Mouse (Mus musculus) ovary, postnatal 36 days (tissue): ENCODE measurements around the gene Map2k2.
A peak's percentile ranks its signal among the peaks of the same experiment; 100 is the strongest.

Experiments used
- DNase-seq: peaks from one replicate; pipeline ENCODE4 v3.0.0; 2022; ENCODE audit warnings: low spot score, mixed read lengths

Map2k2 gene

DNA sequence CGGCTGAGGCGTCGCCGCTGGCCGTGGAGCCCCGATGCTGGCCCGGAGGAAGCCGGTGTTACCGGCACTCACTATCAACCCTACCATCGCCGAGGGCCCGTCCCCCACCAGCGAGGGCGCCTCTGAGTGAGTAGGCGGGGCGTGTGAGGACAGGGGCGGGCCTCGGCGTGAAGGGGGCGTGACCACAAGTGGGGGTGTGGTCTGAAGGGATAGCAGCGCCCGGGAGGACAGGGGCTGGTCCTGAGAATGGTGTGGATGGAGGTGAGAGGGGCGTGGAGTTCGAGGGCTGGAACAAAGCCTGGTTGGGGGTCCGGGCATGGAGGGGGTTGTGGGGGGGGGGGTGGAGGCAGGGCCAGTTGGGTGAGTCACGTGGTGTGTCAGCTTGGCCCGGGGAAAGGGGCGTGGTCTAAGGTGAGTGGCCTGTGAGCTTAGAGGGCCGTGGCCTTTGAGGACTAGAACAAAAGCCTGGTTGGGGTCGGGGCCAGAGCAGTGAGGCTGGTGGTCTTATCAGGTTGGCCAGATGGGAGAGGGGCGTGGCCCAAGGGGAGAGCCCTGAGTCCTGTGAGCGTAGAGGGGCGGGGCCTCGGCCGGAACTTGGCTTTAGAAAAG is 502 bp downstream of the Map2k2 start:
- peak; percentile 87 for DNase-seq

DNA sequence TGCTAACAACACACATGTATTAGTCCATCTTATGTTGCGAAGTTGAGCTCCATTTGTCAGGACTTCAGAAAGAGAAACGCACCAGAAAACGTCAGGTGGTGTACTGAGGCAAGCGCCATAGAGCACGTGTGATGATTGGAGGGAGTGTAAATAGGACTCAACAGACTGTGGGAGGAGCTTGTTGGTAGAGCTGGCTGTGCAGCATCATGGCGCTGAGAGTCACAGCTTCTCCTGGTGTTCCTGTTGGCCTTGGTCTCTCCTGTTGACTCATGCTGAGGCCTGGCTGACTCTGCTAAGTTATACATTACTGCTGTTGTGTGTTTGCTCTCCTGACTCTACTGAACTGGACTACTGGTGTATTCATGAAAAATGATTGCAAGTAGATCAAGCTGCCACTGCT is 7.2 kb downstream of the Map2k2 start:
- no peak for DNase-seq

DNA sequence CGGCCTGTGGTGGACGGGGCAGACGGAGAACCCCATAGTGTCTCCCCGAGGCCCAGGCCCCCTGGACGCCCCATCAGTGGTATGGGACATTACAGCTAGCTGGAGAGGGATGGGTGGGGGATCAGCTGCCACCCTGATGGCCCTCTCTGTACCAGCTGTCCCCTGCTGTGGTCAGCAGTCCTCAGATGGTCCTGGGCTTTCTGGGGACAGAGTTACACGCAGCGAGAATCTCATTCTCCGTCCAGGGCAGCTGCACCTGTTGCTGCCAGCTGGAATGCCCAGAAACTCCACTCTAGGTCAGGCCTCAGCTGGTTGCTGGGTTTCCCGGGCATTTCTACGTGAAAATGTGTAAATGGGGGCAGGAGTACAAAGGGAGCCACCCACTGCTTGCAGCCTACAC is 13.9 kb downstream of the Map2k2 start:
- DNase-seq, result no peak

DNA sequence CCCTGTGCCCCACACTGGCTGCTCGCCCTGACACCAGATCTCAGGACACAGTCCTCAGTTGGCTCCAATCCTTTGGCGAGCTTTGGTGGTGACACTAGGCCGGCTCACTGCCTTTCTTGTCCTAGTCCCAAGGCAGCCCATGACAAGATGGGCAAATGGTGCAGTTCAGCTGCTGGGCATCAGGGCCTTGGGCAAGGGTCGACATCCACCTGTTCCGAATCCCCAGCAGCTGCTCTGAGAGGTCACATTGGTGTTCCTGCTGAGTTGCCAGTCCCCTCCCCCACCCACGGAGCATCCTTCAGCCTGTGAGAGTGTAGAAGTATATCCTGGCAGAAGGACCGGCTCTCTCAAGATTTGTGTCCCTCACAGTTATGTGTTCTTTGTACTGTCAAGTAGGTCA is 14.9 kb downstream of the Map2k2 start:
- no peak for DNase-seq

DNA sequence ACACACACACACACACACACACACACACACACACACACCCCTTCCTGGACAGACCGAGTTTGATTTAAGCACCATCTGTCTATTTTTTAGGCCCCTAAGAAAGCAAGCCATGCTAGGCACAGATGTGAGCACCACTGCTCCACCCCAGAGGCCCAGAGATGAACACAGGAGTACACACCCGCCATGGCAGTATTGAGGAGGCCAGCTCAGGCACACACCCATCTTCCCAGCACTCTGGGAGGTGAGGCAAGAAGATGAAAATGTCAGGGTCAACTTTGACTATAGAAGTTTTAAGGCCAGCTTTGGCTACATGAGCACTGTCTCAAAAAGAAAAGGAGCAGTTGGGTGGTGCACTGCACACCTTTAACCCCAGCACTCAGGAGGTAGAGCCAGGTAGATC is 17.2 kb downstream of the Map2k2 start:
- DNase-seq, result no peak

DNA sequence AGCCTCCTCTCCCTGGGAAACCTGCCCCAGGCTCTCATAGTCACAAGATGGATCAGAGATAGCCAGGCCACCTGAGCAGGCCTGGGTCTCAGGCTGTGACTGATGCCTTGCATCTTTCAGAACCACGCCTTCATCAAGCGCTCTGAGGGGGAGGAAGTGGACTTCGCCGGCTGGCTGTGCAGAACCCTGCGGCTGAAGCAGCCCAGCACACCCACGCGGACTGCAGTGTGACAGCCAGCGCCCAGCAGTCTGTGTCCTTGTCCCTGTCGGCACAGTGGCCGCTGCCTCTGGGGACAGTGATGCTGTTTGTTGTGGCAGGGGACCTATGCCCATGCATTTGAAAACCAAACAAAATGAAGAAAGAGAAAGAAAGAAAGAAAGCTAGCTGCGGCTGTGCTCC is 17.8 kb downstream of the Map2k2 start:
- no peak for DNase-seq

DNA sequence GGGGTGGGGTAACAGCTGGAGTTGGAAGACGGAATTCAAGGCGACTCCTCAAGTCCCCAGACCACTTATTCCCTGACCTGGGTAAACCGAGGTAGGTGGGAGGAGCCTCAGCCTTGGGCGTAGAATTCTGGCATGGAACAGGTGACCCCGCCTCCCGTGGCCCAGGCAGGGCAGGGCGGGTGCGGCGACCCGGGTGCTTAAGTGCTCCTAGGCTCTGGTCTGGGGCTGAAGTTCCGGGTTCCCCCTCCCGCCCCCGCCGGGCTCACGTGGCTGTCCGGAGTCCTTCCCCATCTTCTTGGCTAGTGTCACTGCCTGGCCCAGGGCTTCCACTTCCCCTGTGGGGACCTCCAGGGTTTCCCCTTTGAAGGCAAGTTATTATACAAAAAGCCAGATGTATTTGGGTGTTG is 28.5 kb downstream of the Map2k2 start:
- DNase-seq, result peak; percentile 56

DNA sequence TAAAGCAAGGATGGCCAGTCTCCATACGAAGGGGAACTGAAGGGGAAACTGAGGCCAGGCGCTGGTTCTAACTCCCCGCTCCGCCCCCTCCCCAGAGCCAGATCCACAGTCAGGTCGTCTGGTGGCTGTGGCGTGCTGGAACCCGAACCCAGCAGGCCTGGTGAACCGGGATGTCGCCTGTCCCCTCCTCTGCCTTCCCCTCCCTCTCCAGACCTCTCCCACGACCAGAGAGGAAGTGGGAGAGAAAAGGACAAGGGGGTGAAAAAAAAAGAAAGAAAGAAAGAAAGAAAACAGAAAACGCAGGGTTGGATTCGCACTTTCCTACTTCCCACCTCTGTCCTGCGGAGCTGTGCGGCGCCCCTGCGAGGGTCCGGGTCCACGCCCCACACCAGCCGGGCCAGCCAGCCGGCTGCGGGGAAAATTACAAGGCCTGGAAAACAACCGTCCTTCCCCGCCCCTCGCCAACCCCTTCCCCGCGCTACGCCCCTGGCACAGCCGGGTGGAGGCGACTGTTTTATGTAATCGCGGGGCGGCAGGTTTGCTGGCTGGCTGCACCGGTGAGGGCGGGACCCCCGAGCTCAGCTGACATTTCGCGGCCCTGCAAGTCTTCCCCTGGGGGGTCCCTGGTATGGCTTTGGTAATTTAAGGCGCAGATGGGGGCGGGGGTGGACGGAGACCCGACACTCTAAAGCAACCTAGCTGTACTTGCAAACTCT is 29.4 kb downstream of the Map2k2 start, which contains the start of gene Zbtb7a:
TSS of gene Zbtb7a (plus strand) at position 255 of the 716 bp plus-strand sequence.
- no peak for DNase-seq

DNA sequence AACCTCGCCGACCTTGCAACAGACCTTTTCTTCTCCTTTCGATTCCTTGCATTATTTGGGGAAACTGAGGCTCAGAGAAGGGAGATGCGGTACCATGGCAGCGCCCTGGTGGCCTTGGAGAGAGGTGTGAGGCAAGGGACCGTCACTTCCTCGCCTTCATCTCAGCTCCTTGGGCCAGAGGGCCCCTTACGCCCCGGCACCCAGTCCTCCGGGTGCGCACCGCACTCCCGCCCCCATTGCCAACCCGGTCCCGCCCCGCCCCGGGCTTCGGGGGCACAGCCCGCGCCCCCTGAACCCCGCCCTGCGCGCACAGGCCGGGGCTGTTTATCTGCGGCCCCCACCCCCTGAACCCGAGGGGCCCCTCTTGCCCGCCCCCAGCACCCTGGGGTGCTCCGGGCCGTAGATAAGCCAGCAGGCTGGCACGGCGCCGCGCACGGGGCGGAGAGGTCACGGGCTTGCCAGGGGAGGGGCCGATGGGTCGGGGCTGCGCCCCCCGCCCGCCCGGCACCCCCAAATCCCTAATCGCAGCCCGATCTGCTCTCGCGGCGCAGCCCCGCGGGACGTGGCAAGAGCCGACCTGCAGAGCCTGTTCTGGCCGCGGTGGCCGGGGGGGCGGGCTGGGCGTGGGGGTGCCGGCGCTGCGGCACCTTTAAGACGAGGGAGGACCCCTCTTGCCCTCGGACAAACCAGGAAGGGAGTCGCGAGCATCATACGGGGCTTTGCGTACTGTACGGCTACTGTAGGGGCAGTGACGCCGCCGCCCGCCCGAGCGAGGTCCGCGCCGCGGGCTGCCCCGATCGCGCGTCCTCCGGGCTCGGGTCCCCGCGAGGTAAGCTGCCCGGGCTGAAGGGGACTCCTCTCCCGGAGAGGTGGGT is 30.4 kb downstream of the Map2k2 start:
- DNase-seq, result peak; percentile 77

DNA sequence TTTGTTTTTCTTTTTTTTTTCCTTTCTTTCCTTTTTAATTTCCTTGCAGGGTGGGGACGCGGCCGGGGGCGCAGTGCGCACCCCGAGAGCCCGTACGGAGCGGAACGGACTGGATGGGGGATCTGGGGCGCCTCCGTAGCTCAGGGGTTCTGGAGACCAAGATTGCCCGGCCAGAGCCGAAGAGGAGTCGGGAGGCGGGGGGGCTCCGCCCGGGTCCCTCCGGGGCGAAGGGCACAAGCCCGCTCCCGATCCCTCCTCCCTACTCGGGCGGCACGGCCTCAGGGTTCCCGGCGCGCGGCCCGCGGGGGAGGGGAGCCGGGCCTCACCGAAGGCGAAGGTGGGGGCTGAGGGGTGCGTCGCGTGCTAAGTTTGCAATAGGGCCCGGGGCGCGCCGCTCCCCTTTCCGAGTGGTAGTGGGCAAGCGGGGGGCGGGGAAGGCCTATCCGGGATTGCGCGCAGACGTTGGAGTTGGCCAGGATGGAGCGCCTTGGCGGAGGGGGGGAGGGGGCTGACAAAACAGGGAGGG is 31.1 kb downstream of the Map2k2 start:
- DNase-seq, result peak; percentile 84

DNA sequence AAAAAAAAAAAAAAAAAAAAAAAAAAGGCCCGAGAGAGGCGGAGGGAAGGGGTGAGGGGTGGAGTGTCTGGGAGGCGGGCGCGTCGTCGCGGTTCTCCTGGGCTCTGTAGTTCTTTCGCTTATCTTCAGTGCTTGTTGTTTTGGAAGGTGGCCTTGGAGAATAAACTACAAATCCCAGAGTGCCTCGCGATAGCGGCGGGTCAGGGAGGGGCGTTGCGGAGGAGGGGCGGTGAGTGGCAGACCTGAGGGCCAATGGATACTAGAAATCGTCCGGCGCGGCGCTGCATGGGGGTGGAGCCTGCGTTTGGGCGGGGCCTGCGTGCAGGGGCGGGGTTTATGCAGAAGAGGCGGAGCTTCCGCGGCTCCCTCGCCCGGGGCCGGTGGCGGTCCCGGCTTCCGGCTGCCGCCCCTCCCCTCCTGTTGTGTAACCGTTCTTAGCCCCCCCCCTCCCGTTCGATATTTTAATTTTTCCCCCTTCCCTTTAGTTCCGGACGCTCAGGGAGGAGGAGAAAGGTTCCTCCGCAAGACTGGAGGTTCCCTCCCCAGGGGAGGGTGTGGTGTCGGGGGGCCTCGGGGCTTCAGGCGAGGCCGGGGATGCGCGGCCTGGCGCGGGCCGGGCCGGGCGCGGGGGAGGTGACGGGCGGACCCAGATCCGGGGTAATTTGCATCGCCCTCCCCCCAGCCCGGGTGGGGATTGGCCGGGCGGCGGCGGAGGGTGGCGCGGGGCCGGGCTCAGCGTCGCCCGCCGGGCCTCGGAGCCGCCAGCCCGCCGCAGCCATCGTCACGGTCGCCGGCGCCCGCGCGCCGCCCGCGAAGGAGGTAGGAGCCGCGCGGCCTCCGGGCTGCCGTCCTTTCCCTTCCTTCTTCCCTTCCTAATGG is 31.8 kb downstream of the Map2k2 start:
- peak; percentile 99 for DNase-seq

DNA sequence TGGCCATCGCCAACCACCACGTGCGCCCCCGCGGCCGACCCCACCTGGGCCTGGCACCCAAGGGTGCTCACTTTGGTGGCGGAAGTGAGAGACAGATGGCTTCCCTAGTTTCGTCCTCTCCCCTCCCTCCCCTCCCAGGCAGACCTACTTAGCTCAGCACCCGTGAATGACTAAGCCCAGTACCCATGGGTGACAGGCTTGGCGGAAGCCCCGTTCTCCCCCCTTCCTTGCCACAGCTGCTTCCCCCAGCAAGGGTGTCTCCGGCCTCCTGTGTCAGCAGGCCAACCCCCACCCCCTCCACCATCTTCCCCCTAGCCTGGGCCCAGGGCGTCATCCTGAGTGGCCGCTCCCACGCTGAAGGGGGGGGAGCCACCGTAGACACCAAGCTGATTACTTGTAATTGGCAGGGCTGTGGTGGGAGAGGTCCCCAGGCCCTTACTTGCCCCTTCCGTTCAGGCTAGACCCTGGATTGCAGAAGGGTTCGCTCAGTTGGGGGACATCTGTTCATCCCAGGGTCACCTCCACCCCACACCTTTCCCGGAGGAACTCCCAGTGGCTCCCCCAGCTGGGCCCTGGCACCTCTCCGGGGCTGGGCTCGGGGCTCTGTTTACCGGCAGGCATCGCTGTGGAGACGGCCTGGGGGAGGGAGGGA is 32.5 kb downstream of the Map2k2 start:
- DNase-seq, result no peak

DNA sequence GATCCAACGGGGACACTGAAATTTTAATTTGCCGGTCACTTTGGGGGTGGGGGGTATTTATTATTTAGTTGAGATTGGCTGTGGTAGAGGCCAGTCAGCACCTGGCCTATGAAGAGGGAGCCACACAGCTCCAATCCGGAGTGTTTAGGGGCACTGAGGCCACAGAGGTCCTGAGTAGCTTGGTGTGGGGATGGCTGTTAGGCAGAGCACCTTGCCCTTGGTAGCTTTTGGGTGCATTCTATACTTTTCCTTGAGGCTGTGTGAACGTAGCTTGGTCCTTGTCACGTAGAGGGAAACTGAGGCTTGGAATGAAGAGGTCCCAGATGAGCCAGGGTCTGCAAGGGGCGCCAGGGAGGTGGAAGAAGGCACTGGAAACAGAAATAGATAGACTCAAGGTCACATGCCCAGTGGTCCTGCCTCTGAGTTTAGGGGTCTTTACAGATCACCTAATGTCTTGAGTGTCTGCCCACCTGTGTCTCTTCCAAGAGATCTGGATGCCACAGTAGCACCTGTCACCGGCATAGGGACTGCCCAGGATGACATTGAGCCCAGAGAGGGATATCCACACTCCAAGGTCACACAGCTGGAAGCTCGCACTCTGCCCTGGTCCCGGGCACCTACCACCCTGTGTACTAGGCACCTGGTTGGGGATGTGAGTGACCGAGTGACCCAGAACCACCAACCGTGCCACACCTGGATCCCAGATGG is 33.3 kb downstream of the Map2k2 start:
- DNase-seq, result no peak

DNA sequence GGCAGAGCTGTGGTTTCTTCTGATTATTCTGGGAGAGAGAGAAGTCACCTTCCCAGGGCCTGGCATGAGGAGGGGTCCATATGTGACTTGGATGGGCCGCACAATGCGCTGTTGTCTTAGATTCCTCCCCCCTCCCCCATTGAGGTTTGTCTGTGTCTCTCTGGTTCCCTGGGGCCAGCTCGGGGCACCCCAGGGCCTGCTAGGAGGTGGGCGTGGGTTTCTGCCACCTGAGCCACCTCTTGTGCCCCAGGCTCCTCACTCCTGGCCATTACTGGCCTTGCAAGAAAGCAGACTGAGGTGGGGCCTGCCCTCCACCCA is 33.8 kb downstream of the Map2k2 start:
- DNase-seq, result no peak

DNA sequence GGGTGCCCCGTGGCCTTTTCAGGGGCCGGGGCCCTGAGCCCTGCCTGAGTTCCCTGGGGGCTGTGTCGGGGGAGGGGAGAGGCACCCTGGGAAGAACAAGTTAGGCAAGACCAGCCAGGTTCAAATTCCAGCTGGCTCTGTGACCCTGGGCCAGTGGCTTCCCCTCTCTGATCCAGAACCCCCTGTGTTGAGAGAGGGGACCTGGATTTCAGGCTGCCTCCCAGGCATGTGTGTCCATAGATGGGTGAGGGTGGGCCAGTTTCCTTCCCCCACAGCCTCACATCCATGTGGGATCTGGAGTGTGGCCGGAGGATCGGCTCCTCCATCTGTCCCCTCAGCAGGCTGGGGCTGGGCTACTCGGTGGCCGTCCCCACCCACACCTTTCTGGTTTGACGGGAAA is 34.3 kb downstream of the Map2k2 start:
- no peak for DNase-seq

DNA sequence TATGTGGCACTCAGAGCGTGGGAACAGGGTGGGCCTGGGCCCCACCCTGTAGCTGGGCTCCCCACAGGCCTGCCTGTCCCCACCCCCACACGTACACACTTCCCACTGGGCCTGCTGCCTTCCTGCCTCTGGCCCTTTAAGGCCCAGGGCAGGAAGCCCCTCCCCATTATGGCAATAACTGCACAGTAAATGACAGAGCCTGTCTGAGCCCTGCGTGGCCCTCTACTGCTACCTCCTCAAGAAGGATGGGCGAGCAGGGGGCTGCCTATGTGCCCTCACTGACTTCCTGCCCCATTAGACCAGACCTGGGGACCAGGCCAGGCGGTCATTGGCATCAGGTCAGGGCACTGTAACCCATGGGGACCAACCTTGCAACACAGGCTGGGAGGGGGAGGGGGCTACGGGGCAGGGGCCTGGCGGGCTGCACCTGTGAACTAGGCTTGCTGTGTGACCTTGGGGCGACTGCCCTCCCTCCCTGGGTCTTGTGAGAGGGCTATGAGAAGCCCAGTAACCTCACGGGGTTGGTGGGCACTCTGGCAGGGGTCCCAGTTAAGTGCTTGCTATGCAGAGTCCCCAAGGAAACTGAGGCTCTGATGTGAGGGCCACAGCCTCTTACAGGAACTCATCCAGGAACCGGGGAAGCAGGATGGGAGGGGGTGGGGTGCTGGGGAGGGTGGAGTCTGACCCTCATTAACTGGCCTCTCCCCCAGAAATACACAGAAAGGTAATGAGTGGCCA is 35.2 kb downstream of the Map2k2 start:
- no peak for DNase-seq

DNA sequence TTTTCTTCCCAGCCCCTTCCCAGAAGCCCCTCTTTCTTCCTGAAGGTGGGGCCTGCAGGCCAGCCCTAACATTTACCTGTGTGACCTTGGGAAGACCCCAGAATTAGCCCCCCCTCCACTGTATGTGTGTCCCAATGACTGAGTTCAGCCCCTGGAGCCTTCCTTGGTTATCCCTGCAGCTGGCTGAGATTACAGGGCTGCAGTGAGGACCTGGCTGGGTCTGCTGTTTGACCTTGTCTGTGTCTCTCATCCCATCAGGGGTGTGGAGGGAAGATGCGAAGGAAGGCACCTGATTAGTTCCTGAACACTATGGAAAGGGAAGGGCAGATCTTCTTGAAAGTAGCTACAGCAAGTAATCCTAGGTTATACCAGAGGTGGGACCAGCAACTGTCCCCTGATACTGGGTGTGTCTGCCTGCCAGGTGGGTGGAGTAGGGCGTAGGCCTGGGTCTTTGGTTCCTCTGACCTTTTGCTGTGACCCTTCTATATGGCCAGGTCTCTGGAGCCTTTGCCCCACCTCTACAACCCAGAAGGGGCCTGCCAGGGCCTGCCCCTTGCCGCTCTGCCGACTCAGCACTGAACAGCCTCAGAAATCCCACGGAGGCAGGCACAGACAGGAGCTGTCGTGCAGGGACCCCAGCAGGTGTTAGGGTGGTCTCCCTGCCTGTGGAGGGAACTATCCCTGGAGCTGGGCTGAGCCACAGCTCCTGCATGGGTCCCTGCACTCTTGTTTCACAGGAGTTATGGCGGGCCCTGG is 35.9 kb downstream of the Map2k2 start:
- no peak for DNase-seq

DNA sequence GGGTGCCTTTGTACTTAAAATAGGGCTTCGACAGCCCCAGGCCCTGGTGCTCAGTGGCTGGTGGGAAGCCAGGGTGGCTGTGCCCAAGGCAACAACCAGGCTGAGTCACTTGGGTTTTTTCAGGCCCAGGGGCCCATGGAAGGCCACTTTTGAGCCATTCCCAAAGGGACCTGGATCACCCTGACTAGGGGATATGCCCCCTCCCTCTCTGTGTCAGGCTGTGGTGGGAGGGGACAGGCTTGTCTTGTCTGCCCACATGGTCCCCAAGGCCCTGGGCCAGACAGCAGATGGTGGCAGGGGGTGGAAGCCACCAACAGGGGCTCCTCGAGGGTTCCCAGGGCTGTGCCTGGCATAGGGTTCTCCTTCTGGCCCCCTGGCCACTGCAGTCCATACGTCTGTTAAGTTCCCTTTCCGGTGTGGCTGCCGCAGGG is 36.9 kb downstream of the Map2k2 start:
- no peak for DNase-seq

DNA sequence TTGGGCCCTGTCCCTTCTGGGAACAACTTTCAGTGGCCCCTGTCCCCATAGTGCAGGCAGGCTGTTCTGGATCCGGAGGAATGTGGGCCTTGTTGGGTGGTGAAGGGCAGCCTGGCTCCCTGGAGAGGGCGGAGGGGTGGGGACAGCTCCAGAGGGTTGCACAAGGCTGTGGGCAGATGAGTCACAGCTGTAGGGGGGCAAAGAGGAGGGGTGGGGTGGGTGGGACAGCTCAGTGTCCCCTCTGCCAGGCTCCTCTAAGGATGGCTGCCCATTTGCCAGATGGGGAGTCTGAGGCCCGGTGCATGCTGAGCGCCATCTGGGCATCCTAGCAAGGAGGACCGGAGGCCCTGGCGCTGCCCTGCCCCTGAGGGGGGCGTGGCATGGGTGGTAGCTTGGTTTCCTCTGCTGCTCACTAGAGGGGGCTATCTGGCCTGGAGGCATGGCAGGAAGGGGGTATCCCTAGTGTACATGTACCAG is 37.5 kb downstream of the Map2k2 start:
- DNase-seq, result no peak
